Mouse (Mus musculus) gastrocnemius, postnatal 14 days (tissue): Measurements from ENCODE around the gene Samt2. TPM values are rescaled to one million over a fixed set of nuclear protein-coding genes. Genes with fewer than 3 reads are reported as not detected.
"Not testable (repeated sequence)": the region's sequence is repeated elsewhere in the genome, so short reads cannot be mapped to it uniquely, and the experiment has no call there.

Experiments
- DNase-seq: peaks from one replicate; pipeline ENCODE4 v3.0.0; 2021; ENCODE audit warnings: mixed read lengths
- intact Hi-C: fragments of 180-260 bp; cut with DNase I; formaldehyde crosslinking; loops from one replicate; pipeline ENCODE4 v1.15.1; 2025; ENCODE audit warnings: low total_unique reads
- long read RNA-seq, 2 experiments: library from polyadenylated mRNA; stranded (forward); transcript quantifications; one replicate each; pipeline ENCODE4 v2.0.0; 2021
- total RNA-seq, 2 experiments: library from RNA; stranded (reverse); gene quantifications; 2 replicates each; pipeline ENCODE4 v1.2.3; 2021

The Samt2 gene
- not detected for total RNA-seq
- long read RNA-seq, experiment 1 = 0 reads
- long read RNA-seq, experiment 2 = 0 reads

- intact Hi-C loops, DNase-seq: not testable (repeated sequence)
Observed at GRCm38 (mm10) chrX:154579260-154579659, at the start of gene Samt2. TSS of gene Samt2 (minus strand) at chrX:154579360.

Other genes with a start within 250 kb of the Samt2 start
- not detected for gene 4930524N10Rik, start 236.0 kb downstream of the Samt2 start, total RNA-seq
- not detected for gene Samt4, start 97.4 kb downstream of the Samt2 start, total RNA-seq